Comparison of ENCODE assay signal across 12 mouse cellular contexts in genomic region chr9:27174079-27174478, GRCm38 (mm10). TPM values are rescaled to one million over a fixed set of nuclear protein-coding genes. Genes with fewer than 3 reads are reported as not detected.
DNase-seq lines count a peak whose midpoint lies in the region; ATAC-seq and TF ChIP-seq lines count a peak whose summit lies in the region.
"Had no signal": no experiment of that assay in that cellular context is flagged by ENCODE, and none has a peak within 500 bp of the region (broad histone marks: within the 10 kb centered on the region; RNA-seq: fewer than 3 reads in every experiment).

No protein-coding gene starts in this region.

- no peak overlapping the region for H3K27ac ChIP-seq in hindbrain, embryonic 16.5 days (ENCODE audit: low read depth, low read length)
- H3K27ac ChIP-seq in midbrain, embryonic 15.5 days, result peak overlapping the region; percentile 39
- H3K27ac ChIP-seq in kidney, embryonic 15.5 days, result no peak overlapping the region
- H3K27ac ChIP-seq: heart, embryonic 13.5 days; kidney, postnatal 0 days had no signal

- TF ChIP-seq CTCF in brain, embryonic 14.5 days (IDR thresholded peaks at IDR 0.05; ENCODE audit: borderline replicate concordance, extremely low read depth, insufficient read depth, insufficient read length), result no peak

- no peak overlapping the region for H3K4me2 ChIP-seq in hindbrain, embryonic 16.5 days (ENCODE audit: low read length)
- H3K4me2 ChIP-seq in midbrain, embryonic 15.5 days, result no peak overlapping the region
- H3K4me2 ChIP-seq in kidney, embryonic 15.5 days, result no peak overlapping the region
- H3K4me2 ChIP-seq: heart, embryonic 13.5 days; lung, embryonic 14.5 days had no signal

- H3K36me3 ChIP-seq in hindbrain, embryonic 16.5 days (ENCODE audit: control insufficient read depth, insufficient read depth, low read length), result no peaks in the 10 kb centered on the region
- no peaks in the 10 kb centered on the region for H3K36me3 ChIP-seq in midbrain, embryonic 15.5 days (replicated peaks)
- no peaks in the 10 kb centered on the region for H3K36me3 ChIP-seq in kidney, embryonic 15.5 days
- H3K36me3 ChIP-seq: heart, embryonic 13.5 days had no signal

- TF ChIP-seq POLR2A in brain, embryonic 14.5 days (IDR thresholded peaks at IDR 0.05; ENCODE audit: borderline replicate concordance, extremely low read depth, insufficient read depth, insufficient read length, poor library complexity, severe bottlenecking), result no peak

- peak overlapping the region; percentile 29; the same call in 1 of the 2 replicates for H3K9ac ChIP-seq in hindbrain, embryonic 16.5 days (ENCODE audit: low read depth, low read length)
- H3K9ac ChIP-seq in midbrain, embryonic 15.5 days, result peak overlapping the region; percentile 9; the same call in 1 of the 2 replicates
- H3K9ac ChIP-seq in kidney, embryonic 15.5 days, result no peak overlapping the region
- H3K9ac ChIP-seq: heart, embryonic 13.5 days; lung, embryonic 14.5 days had no signal

- H3K27me3 ChIP-seq in hindbrain, embryonic 16.5 days (replicated peaks; ENCODE audit: control insufficient read depth, insufficient read depth, low read length), result no peaks in the 10 kb centered on the region
- no peaks in the 10 kb centered on the region for H3K27me3 ChIP-seq in midbrain, embryonic 15.5 days (replicated peaks)
- no peaks in the 10 kb centered on the region for H3K27me3 ChIP-seq in kidney, embryonic 15.5 days
- H3K27me3 ChIP-seq: heart, embryonic 13.5 days had no signal

- peak; percentile 84 for ATAC-seq in hindbrain, embryonic 16.5 days
- ATAC-seq in midbrain, embryonic 15.5 days (replicated peaks), result peak; percentile 76
- ATAC-seq in kidney, embryonic 15.5 days (replicated peaks; ENCODE audit: low FRiP score), result no peak
- ATAC-seq in monocyte, adult 5-6 weeks (replicated peaks; ENCODE audit: insufficient number of reproducible peaks, low FRiP score, low TSS enrichment, poor library complexity, severe bottlenecking), result no peak
- ATAC-seq: Patski had no signal

- DNase-seq in cerebellum, postnatal 25 days, result peak; percentile 50 to 67
- DNase-seq in cerebellum, adult 8-10 months, result no peak
- peak; percentile 92 for DNase-seq in brain, embryonic 14.5 days (ENCODE audit: low read depth)
- DNase-seq in lung, postnatal 10 days, result no peak
- DNase-seq: lung, embryonic 14.5 days had no signal

- no peak overlapping the region for H3K4me3 ChIP-seq in hindbrain, embryonic 16.5 days (ENCODE audit: low read length)
- no peak overlapping the region for H3K4me3 ChIP-seq in midbrain, embryonic 15.5 days
- no peak overlapping the region for H3K4me3 ChIP-seq in kidney, embryonic 15.5 days (replicated peaks)
- H3K4me3 ChIP-seq: heart, embryonic 13.5 days had no signal

- H3K9me3 ChIP-seq in hindbrain, embryonic 16.5 days (ENCODE audit: control insufficient read depth, low read length), result no peaks in the 10 kb centered on the region
- no peaks in the 10 kb centered on the region for H3K9me3 ChIP-seq in midbrain, embryonic 15.5 days
- H3K9me3 ChIP-seq in kidney, embryonic 15.5 days (replicated peaks), result no peaks in the 10 kb centered on the region
- H3K9me3 ChIP-seq: heart, embryonic 13.5 days had no signal

- WGBS in hindbrain, embryonic 16.5 days, result 18% methylated on average over 5 of the region's 5 CpGs
- 12% methylated on average over 5 of the region's 5 CpGs for WGBS in midbrain, embryonic 15.5 days
- 58% methylated on average over 5 of the region's 5 CpGs for WGBS in kidney, embryonic 15.5 days

- H3K4me1 ChIP-seq in hindbrain, embryonic 16.5 days (ENCODE audit: control insufficient read depth, insufficient read depth, low read depth, low read length), result peaks cover 2% of the 10 kb centered on the region
- peaks cover 10% of the 10 kb centered on the region; the same call in 1 of the 2 replicates for H3K4me1 ChIP-seq in midbrain, embryonic 15.5 days
- H3K4me1 ChIP-seq in kidney, embryonic 15.5 days, result no peaks in the 10 kb centered on the region

RNA-seq across cellular contexts. Expression of gene Jam3, which starts 18.9 kb away (rescaled TPM):
- polyA plus RNA-seq in brain, embryonic 14.5 days (2012; rRNA removed), result 53.5 and 63.4 TPM in 2 replicates
- polyA plus RNA-seq in hindbrain, embryonic 16.5 days (2015; fragmentation: Nextera tagmentation; extraction: Ambion mirVana), result 43.0 and 49.9 TPM in 2 replicates
- polyA plus RNA-seq in midbrain, embryonic 15.5 days (2015; fragmentation: Nextera tagmentation; extraction: Ambion mirVana), result 52.2 and 53.5 TPM in 2 replicates
- 82.3 and 83.1 TPM in 2 replicates for polyA plus RNA-seq in kidney, embryonic 15.5 days (2015; fragmentation: Nextera tagmentation; extraction: Ambion mirVana)
- 1.0 TPM in 1 of 3 replicates, not detected in the others for total RNA-seq in monocyte, adult 5-6 weeks (2017)

Comparison
In these comparisons a context has a peak if more than half of its experiments do, and no peak if none do; other contexts are left out.
1. DNase-seq: peak in cerebellum, postnatal 25 days (2 of 2) and brain, embryonic 14.5 days (single experiment); none in cerebellum, adult 8-10 months (single experiment) and lung, postnatal 10 days (single experiment).
2. ATAC-seq: peak in hindbrain, embryonic 16.5 days (single experiment) and midbrain, embryonic 15.5 days (single experiment); none in kidney, embryonic 15.5 days (single experiment) and monocyte, adult 5-6 weeks (single experiment).